In genomic region chr10:8089296-8089695, GRCm38 (mm10) we compare ENCODE assay signal across 8 mouse cellular contexts.
DNase-seq lines count a peak whose midpoint lies in the region; ATAC-seq and TF ChIP-seq lines count a peak whose summit lies in the region.

No protein-coding gene starts in this region.

- 12% methylated on average over 9 of the region's 9 CpGs for WGBS in heart, postnatal 0 days
- 9% methylated on average over 9 of the region's 9 CpGs for WGBS in forebrain, embryonic 11.5 days
- 22% methylated on average over 9 of the region's 9 CpGs for WGBS in kidney, embryonic 14.5 days
- 10% methylated on average over 9 of the region's 9 CpGs for WGBS in midbrain, postnatal 0 days

- H3K27ac ChIP-seq in heart, postnatal 0 days (ENCODE audit: low read depth): peak overlapping the region; percentile 51
- no peak overlapping the region for H3K27ac ChIP-seq in forebrain, embryonic 11.5 days (ENCODE audit: low read depth, low read length)
- H3K27ac ChIP-seq in kidney, embryonic 14.5 days (ENCODE audit: low read depth, low read length): no peak overlapping the region
- no peak overlapping the region for H3K27ac ChIP-seq in midbrain, postnatal 0 days (ENCODE audit: low read depth, low read length)
- H3K27ac ChIP-seq in gastrocnemius, adult 2 months: no peak overlapping the region

- no peaks in the 10 kb centered on the region for H3K36me3 ChIP-seq in heart, postnatal 0 days (replicated peaks; ENCODE audit: control insufficient read depth, insufficient read depth, low read length)
- no peaks in the 10 kb centered on the region for H3K36me3 ChIP-seq in forebrain, embryonic 11.5 days (ENCODE audit: control insufficient read depth, insufficient read depth, low read length)
- H3K36me3 ChIP-seq in kidney, embryonic 14.5 days (ENCODE audit: control insufficient read depth, insufficient read depth, low read length): no peaks in the 10 kb centered on the region
- no peaks in the 10 kb centered on the region for H3K36me3 ChIP-seq in midbrain, postnatal 0 days (ENCODE audit: insufficient read depth, low read length)

- peaks cover 26% of the 10 kb centered on the region for H3K4me1 ChIP-seq in heart, postnatal 0 days (ENCODE audit: control insufficient read depth, insufficient read depth)
- H3K4me1 ChIP-seq in forebrain, embryonic 11.5 days (replicated peaks; ENCODE audit: control insufficient read depth, insufficient read depth, low read length): no peaks in the 10 kb centered on the region; the same call in 1 of the 2 replicates
- H3K4me1 ChIP-seq in kidney, embryonic 14.5 days (ENCODE audit: control insufficient read depth, insufficient read depth, low read length): no peaks in the 10 kb centered on the region
- H3K4me1 ChIP-seq in midbrain, postnatal 0 days (ENCODE audit: insufficient read depth, low read length): no peaks in the 10 kb centered on the region

- peak; percentile 19 for DNase-seq in heart, postnatal 0 days (ENCODE audit: low spot score)
- DNase-seq in heart, adult 11 months: no peak
- peak; percentile 58 for DNase-seq in forebrain, embryonic 11.5 days (ENCODE audit: low spot score)
- peak; percentile 61 for DNase-seq in midbrain, postnatal 0 days (ENCODE audit: low spot score)
- DNase-seq in gastrocnemius, adult 2 months: no peak
- no peak for DNase-seq in cerebellum, adult 8-10 months

- peak overlapping the region; percentile 6; the same call in 1 of the 2 replicates for H3K4me3 ChIP-seq in heart, postnatal 0 days (ENCODE audit: low read depth, low read length)
- H3K4me3 ChIP-seq in forebrain, embryonic 11.5 days (ENCODE audit: low read depth, low read length): no peak overlapping the region
- H3K4me3 ChIP-seq in kidney, embryonic 14.5 days (ENCODE audit: low read length): no peak overlapping the region
- no peak overlapping the region for H3K4me3 ChIP-seq in midbrain, postnatal 0 days (ENCODE audit: low read depth, low read length)
- H3K4me3 ChIP-seq in gastrocnemius, adult 2 months: no peak overlapping the region

- H3K27me3 ChIP-seq in heart, postnatal 0 days (ENCODE audit: control insufficient read depth, insufficient read depth, low read length): no peaks in the 10 kb centered on the region
- no peaks in the 10 kb centered on the region for H3K27me3 ChIP-seq in forebrain, embryonic 11.5 days (ENCODE audit: control insufficient read depth, insufficient read depth, low read length)
- H3K27me3 ChIP-seq in kidney, embryonic 14.5 days (ENCODE audit: control insufficient read depth, insufficient read depth, low read length): no peaks in the 10 kb centered on the region
- no peaks in the 10 kb centered on the region for H3K27me3 ChIP-seq in midbrain, postnatal 0 days (ENCODE audit: insufficient read depth, low read length)

- H3K9ac ChIP-seq in heart, postnatal 0 days (replicated peaks; ENCODE audit: low read depth, low read length): no peak overlapping the region
- no peak overlapping the region for H3K9ac ChIP-seq in forebrain, embryonic 11.5 days (ENCODE audit: low read length)
- H3K9ac ChIP-seq in kidney, embryonic 14.5 days (ENCODE audit: low read depth, low read length): no peak overlapping the region
- H3K9ac ChIP-seq in midbrain, postnatal 0 days (replicated peaks; ENCODE audit: low read length, poor library complexity, severe bottlenecking): no peak overlapping the region

- peak overlapping the region; percentile 47 for H3K4me2 ChIP-seq in heart, postnatal 0 days (ENCODE audit: low read depth, low read length)
- H3K4me2 ChIP-seq in forebrain, embryonic 11.5 days (ENCODE audit: low read depth, low read length, severe bottlenecking): no peak overlapping the region
- H3K4me2 ChIP-seq in kidney, embryonic 14.5 days (replicated peaks; ENCODE audit: low read depth, low read length): no peak overlapping the region
- no peak overlapping the region for H3K4me2 ChIP-seq in midbrain, postnatal 0 days (ENCODE audit: low read depth, low read length, poor library complexity, severe bottlenecking)

- ATAC-seq in heart, postnatal 0 days (ENCODE audit: insufficient read depth, low read depth): no peak
- peak; percentile 51; the same call in 1 of the 2 replicates for ATAC-seq in forebrain, embryonic 11.5 days (replicated peaks; ENCODE audit: low FRiP score)
- ATAC-seq in kidney, embryonic 14.5 days (ENCODE audit: low FRiP score, low TSS enrichment): peak; percentile 68
- ATAC-seq in midbrain, postnatal 0 days (ENCODE audit: low FRiP score): peak; percentile 23; the same call in 1 of the 2 replicates
- ATAC-seq in granulocyte monocyte progenitor cell, adult 5-6 weeks (replicated peaks; ENCODE audit: poor library complexity, severe bottlenecking): no peak

- no peak for TF ChIP-seq CTCF in heart, postnatal 0 days (IDR thresholded peaks at IDR 0.05; ENCODE audit: low read depth)
- TF ChIP-seq CTCF in midbrain, postnatal 0 days (IDR thresholded peaks at IDR 0.05): no peak
- no peak for TF ChIP-seq CTCF in gastrocnemius, adult 2 months (IDR thresholded peaks at IDR 0.05)

- no peak for TF ChIP-seq EP300 in heart, postnatal 0 days (IDR thresholded peaks at IDR 0.05; ENCODE audit: low read depth)

- no peaks in the 10 kb centered on the region for H3K9me3 ChIP-seq in heart, postnatal 0 days (replicated peaks; ENCODE audit: control insufficient read depth, low read length)
- no peaks in the 10 kb centered on the region for H3K9me3 ChIP-seq in forebrain, embryonic 11.5 days (ENCODE audit: control insufficient read depth, low read length)
- no peaks in the 10 kb centered on the region; the same call in 1 of the 2 replicates for H3K9me3 ChIP-seq in kidney, embryonic 14.5 days (ENCODE audit: control insufficient read depth, low read length)
- H3K9me3 ChIP-seq in midbrain, postnatal 0 days (ENCODE audit: low read length): no peaks in the 10 kb centered on the region

- intact Hi-C loops in gastrocnemius, adult 2 months (cut with DNase I): no loop called here

Comparison
In these comparisons a context has a peak if more than half of its experiments do, and no peak if none do; other contexts are left out.
1. DNase-seq: peak in heart, postnatal 0 days (single experiment), forebrain, embryonic 11.5 days (single experiment) and midbrain, postnatal 0 days (single experiment); none in heart, adult 11 months (single experiment), gastrocnemius, adult 2 months (single experiment) and cerebellum, adult 8-10 months (single experiment).
2. ATAC-seq: peak in forebrain, embryonic 11.5 days (single experiment), kidney, embryonic 14.5 days (single experiment) and midbrain, postnatal 0 days (single experiment); none in heart, postnatal 0 days (single experiment) and granulocyte monocyte progenitor cell, adult 5-6 weeks (single experiment).